Comparison of ENCODE assay signal across 21 mouse cellular contexts in the genomic region with DNA sequence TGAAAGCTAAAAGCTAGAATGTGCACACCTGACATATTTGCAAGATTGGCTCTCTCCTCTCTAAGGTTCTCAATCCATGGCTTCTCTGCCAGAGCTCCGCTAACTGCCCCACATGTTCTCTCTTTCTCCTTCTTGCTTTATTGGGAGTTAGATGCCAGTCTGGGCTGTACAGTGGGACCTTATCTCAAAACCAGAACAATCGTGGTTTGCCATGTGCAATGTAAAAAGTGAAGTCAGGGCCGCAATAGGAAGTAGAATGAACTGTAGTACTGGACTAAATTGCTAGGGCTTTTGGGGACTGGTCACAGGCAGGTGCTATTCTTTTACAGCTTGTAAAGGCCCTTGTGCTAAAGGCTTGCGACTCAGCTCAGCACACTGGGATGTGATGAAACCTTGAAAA.
"Had no signal": no experiment of that assay in that cellular context is flagged by ENCODE, and none has a peak within 500 bp of the region (broad histone marks: within the 10 kb centered on the region; RNA-seq: fewer than 3 reads in every experiment).

No protein-coding gene starts in this region.

- ATAC-seq: midbrain, embryonic 13.5 days; midbrain, embryonic 16.5 days had no signal

- DNase-seq: kidney, adult 11 months; kidney, adult 8-10 months; kidney, postnatal 10 days; kidney, postnatal 4 days; layer of hippocampus, adult 9-11 months; liver, embryonic 13.5 days; lung, postnatal 10 days; lung, postnatal 36 days; retina, postnatal 1 day; right cerebral cortex, postnatal 25 days; spleen, adult 18-20 months; thymus, adult 18-20 months; thymus, postnatal 36 days had no signal

- H3K27me3 ChIP-seq: kidney, embryonic 15.5 days; lung, embryonic 15.5 days; midbrain, embryonic 13.5 days; neural tube, embryonic 13.5 days; stomach, embryonic 15.5 days had no signal

- H3K4me3 ChIP-seq: kidney, embryonic 15.5 days; liver, embryonic 13.5 days; lung, embryonic 15.5 days; midbrain, embryonic 10.5 days; midbrain, embryonic 13.5 days; myocyte; neural tube, embryonic 13.5 days; stomach, embryonic 15.5 days had no signal

- H3K36me3 ChIP-seq: kidney, embryonic 15.5 days; liver, embryonic 13.5 days; lung, embryonic 15.5 days; midbrain, embryonic 10.5 days; midbrain, embryonic 13.5 days; neural tube, embryonic 13.5 days; stomach, embryonic 15.5 days had no signal

- H3K27ac ChIP-seq: kidney, embryonic 15.5 days; liver, embryonic 13.5 days; lung, embryonic 15.5 days; midbrain, embryonic 10.5 days; midbrain, embryonic 13.5 days; neural tube, embryonic 13.5 days; stomach, embryonic 15.5 days had no signal

- H3K4me1 ChIP-seq: kidney, embryonic 15.5 days; lung, embryonic 15.5 days; midbrain, embryonic 13.5 days; neural tube, embryonic 13.5 days; stomach, embryonic 15.5 days had no signal

- H3K9me3 ChIP-seq: kidney, embryonic 15.5 days; liver, embryonic 13.5 days; lung, embryonic 15.5 days; midbrain, embryonic 10.5 days; midbrain, embryonic 13.5 days; neural tube, embryonic 13.5 days; stomach, embryonic 15.5 days had no signal
